Mouse (Mus musculus): Measurements from ENCODE around the gene Svs6. TPM values are rescaled to one million over a fixed set of nuclear protein-coding genes. Genes with fewer than 3 reads are reported as not detected.

Svs6 gene
- polyA plus RNA-seq, 1 experiment from 2014 or later, result not detected

Small RNA genes within 50 kb of the gene (microRNA-seq; reads per million reads assigned to microRNA genes)
- not detected for gene Mir7678

Other genes starting within 250 kb of the Svs6 start
- 19.3 and 20.9 TPM in 2 replicates for gene Stk4, start 246.4 kb upstream of the Svs6 start, polyA plus RNA-seq (2015; fragmentation: Nextera tagmentation; extraction: Ambion mirVana)
- 46.3 and 50.8 TPM in 2 replicates for gene Tomm34, start 245.6 kb upstream of the Svs6 start, polyA plus RNA-seq (2015; fragmentation: Nextera tagmentation; extraction: Ambion mirVana)
- 0.14 and 0.29 TPM in 2 replicates for gene Kcns1, start 145.6 kb upstream of the Svs6 start, polyA plus RNA-seq (2015; fragmentation: Nextera tagmentation; extraction: Ambion mirVana)
- gene Wfdc5, start 134.0 kb upstream of the Svs6 start, polyA plus RNA-seq (2015; fragmentation: Nextera tagmentation; extraction: Ambion mirVana), result 11.0 and 27.7 TPM in 2 replicates
- gene Wfdc12, start 126.1 kb upstream of the Svs6 start, polyA plus RNA-seq (2015; fragmentation: Nextera tagmentation; extraction: Ambion mirVana), result 0.31 TPM in 1 of 2 replicates, not detected in the other
- not detected in 2 replicates for gene Wfdc15a, start 116.6 kb upstream of the Svs6 start, polyA plus RNA-seq (2015; fragmentation: Nextera tagmentation; extraction: Ambion mirVana)
- 56.1 and 65.1 TPM in 2 replicates for gene Wfdc15b, start 95.1 kb upstream of the Svs6 start, polyA plus RNA-seq (2015; fragmentation: Nextera tagmentation; extraction: Ambion mirVana)
- gene Svs2, start 78.3 kb upstream of the Svs6 start, polyA plus RNA-seq (2015; fragmentation: Nextera tagmentation; extraction: Ambion mirVana), result not detected in 2 replicates
- not detected in 2 replicates for gene Svs3b, start 60.1 kb upstream of the Svs6 start, polyA plus RNA-seq (2015; fragmentation: Nextera tagmentation; extraction: Ambion mirVana)
- not detected in 2 replicates for gene Svs4, start 38.3 kb upstream of the Svs6 start, polyA plus RNA-seq (2015; fragmentation: Nextera tagmentation; extraction: Ambion mirVana)
- not detected in 2 replicates for gene Svs3a, start 27.5 kb upstream of the Svs6 start, polyA plus RNA-seq (2015; fragmentation: Nextera tagmentation; extraction: Ambion mirVana)
- not detected in 2 replicates for gene Svs5, start 16.0 kb downstream of the Svs6 start, polyA plus RNA-seq (2015; fragmentation: Nextera tagmentation; extraction: Ambion mirVana)
- 35.5 and 46.1 TPM in 2 replicates for gene Slpi, start 72.3 kb downstream of the Svs6 start, polyA plus RNA-seq (2015; fragmentation: Nextera tagmentation; extraction: Ambion mirVana)
- gene Rbpjl, start 86.4 kb downstream of the Svs6 start, polyA plus RNA-seq (2015; fragmentation: Nextera tagmentation; extraction: Ambion mirVana), result 41.3 and 45.2 TPM in 2 replicates
- gene Matn4, start 88.4 kb downstream of the Svs6 start, polyA plus RNA-seq (2015; fragmentation: Nextera tagmentation; extraction: Ambion mirVana), result 6.4 and 8.9 TPM in 2 replicates
- gene Sdc4, start 127.1 kb downstream of the Svs6 start, polyA plus RNA-seq (2015; fragmentation: Nextera tagmentation; extraction: Ambion mirVana), result 150 and 173 TPM in 2 replicates
- 48.1 and 49.4 TPM in 2 replicates for gene Sys1, start 140.2 kb downstream of the Svs6 start, polyA plus RNA-seq (2015; fragmentation: Nextera tagmentation; extraction: Ambion mirVana)
- gene Gm20458, start 144.2 kb downstream of the Svs6 start, polyA plus RNA-seq (2015; fragmentation: Nextera tagmentation; extraction: Ambion mirVana), result 17.2 and 19.2 TPM in 2 replicates
- gene Trp53tg5, start 157.0 kb downstream of the Svs6 start, polyA plus RNA-seq (2015; fragmentation: Nextera tagmentation; extraction: Ambion mirVana), result not detected in 2 replicates
- 12.1 and 21.3 TPM in 2 replicates for gene Dbndd2, start 169.4 kb downstream of the Svs6 start, polyA plus RNA-seq (2015; fragmentation: Nextera tagmentation; extraction: Ambion mirVana)
- gene Pigt, start 180.8 kb downstream of the Svs6 start, polyA plus RNA-seq (2015; fragmentation: Nextera tagmentation; extraction: Ambion mirVana), result 69.6 and 72.9 TPM in 2 replicates
- gene Wfdc2, start 245.7 kb downstream of the Svs6 start, polyA plus RNA-seq (2015; fragmentation: Nextera tagmentation; extraction: Ambion mirVana), result 155 and 197 TPM in 2 replicates

Data from stomach, embryonic 16.5 days (tissue).